Mouse (Mus musculus): ENCODE results near the gene Abca6.
A peak's percentile ranks its signal among the peaks of the same experiment; 100 is the strongest.

The Abca6 gene

GRCm38 (mm10) chr11:110251534-110251933, at the start of gene Abca6:
TSS of gene Abca6 (minus strand) at chr11:110251776.
- DNase-seq (ENCODE audit: low read depth, low spot score), result no peak

- DNase-seq (ENCODE audit: low read depth, low spot score), result no peak
These were observed 46.4 kb upstream of the Abca6 start for GRCm38 (mm10) chr11:110297917-110298533.

- DNase-seq (ENCODE audit: low read depth, low spot score), result no peak
These were observed 39.0 kb upstream of the Abca6 start for GRCm38 (mm10) chr11:110290586-110290985.

GRCm38 (mm10) chr11:110288423-110288822, 36.8 kb upstream of the Abca6 start:
- DNase-seq (ENCODE audit: low read depth, low spot score), result no peak

- DNase-seq (ENCODE audit: low read depth, low spot score), result no peak
These were observed 36.1 kb upstream of the Abca6 start for GRCm38 (mm10) chr11:110287694-110288093.

- DNase-seq (ENCODE audit: low read depth, low spot score), result no peak
These were observed 34.8 kb upstream of the Abca6 start for GRCm38 (mm10) chr11:110286331-110286730.

- DNase-seq (ENCODE audit: low read depth, low spot score), result no peak
These were observed 33.3 kb upstream of the Abca6 start for GRCm38 (mm10) chr11:110284849-110285248.

GRCm38 (mm10) chr11:110284185-110284787, 32.7 kb upstream of the Abca6 start:
- no peak for DNase-seq (ENCODE audit: low read depth, low spot score)

- no peak for DNase-seq (ENCODE audit: low read depth, low spot score)
These were observed 23.2 kb upstream of the Abca6 start for GRCm38 (mm10) chr11:110274794-110275193.

- DNase-seq (ENCODE audit: low read depth, low spot score), result peak; percentile 61
These were observed 20.2 kb upstream of the Abca6 start for GRCm38 (mm10) chr11:110271745-110272144.

- peak; percentile 81 for DNase-seq (ENCODE audit: low read depth, low spot score)
These were observed 16.8 kb upstream of the Abca6 start for GRCm38 (mm10) chr11:110268244-110268844.

- DNase-seq (ENCODE audit: low read depth, low spot score), result no peak
These were observed 15.7 kb upstream of the Abca6 start for GRCm38 (mm10) chr11:110267232-110267631.

- no peak for DNase-seq (ENCODE audit: low read depth, low spot score)
These were observed 15.2 kb upstream of the Abca6 start for GRCm38 (mm10) chr11:110266757-110267156.

GRCm38 (mm10) chr11:110261867-110262266, 10.3 kb upstream of the Abca6 start:
- no peak for DNase-seq (ENCODE audit: low read depth, low spot score)

GRCm38 (mm10) chr11:110257911-110258310, 6.3 kb upstream of the Abca6 start:
- no peak for DNase-seq (ENCODE audit: low read depth, low spot score)

- DNase-seq (ENCODE audit: low read depth, low spot score), result no peak
These were observed 5.5 kb upstream of the Abca6 start for GRCm38 (mm10) chr11:110257061-110257460.

- DNase-seq (ENCODE audit: low read depth, low spot score), result no peak
These were observed 680 bp upstream of the Abca6 start for GRCm38 (mm10) chr11:110252256-110252655.

- DNase-seq (ENCODE audit: low read depth, low spot score), result no peak
These were observed 6.8 kb downstream of the Abca6 start for GRCm38 (mm10) chr11:110244730-110245129.

- DNase-seq (ENCODE audit: low read depth, low spot score), result no peak
These were observed 14.1 kb downstream of the Abca6 start for GRCm38 (mm10) chr11:110237466-110237865.

- no peak for DNase-seq (ENCODE audit: low read depth, low spot score)
These were observed 18.6 kb downstream of the Abca6 start for GRCm38 (mm10) chr11:110232975-110233374.

GRCm38 (mm10) chr11:110217118-110217517, 34.5 kb downstream of the Abca6 start:
- DNase-seq (ENCODE audit: low read depth, low spot score), result no peak

- DNase-seq (ENCODE audit: low read depth, low spot score), result no peak
These were observed 47.6 kb downstream of the Abca6 start for GRCm38 (mm10) chr11:110203930-110204329.

GRCm38 (mm10) chr11:110198882-110199281, 52.7 kb downstream of the Abca6 start:
- no peak for DNase-seq (ENCODE audit: low read depth, low spot score)

Measured in retina, postnatal 7 days (tissue).